Comparison of ENCODE assay signal across 8 mouse cellular contexts in genomic region chr3:20198869-20199268, GRCm38 (mm10). TPM values are rescaled to one million over a fixed set of nuclear protein-coding genes. Genes with fewer than 3 reads are reported as not detected.
DNase-seq lines count a peak whose midpoint lies in the region; ATAC-seq lines count a peak whose summit lies in the region.

No protein-coding gene starts in this region.

- peak; percentile 16 to 78 for DNase-seq in heart, adult 18-20 months
- no peak for DNase-seq in heart, adult 11 months
- DNase-seq in adrenal gland, adult 8-10 months, result peak; percentile 12
- peak; percentile 61 for DNase-seq in embryo, embryonic 11 days
- peak; percentile 64 to 74 for DNase-seq in heart, postnatal 14 days
- peak; percentile 46 to 78 for DNase-seq in layer of hippocampus, postnatal 25 days (ENCODE audit: extremely low spot score in 1 of 2, low spot score in 1 of 2)
- DNase-seq in right cerebral cortex, postnatal 4 days, result peak; percentile 74

- ATAC-seq in megakaryocyte progenitor cell, adult 5-6 weeks (replicated peaks; ENCODE audit: poor library complexity), result peak; percentile 93

- intact Hi-C loops in heart, postnatal 14 days (cut with DNase I), result loop anchor here (2.0 to 5.0 kb wide), 2 partner anchors 132 to 294 kb away; no protein-coding TSS in a partner anchor

RNA-seq across cellular contexts. Expression of gene Cpa3, which starts 43.1 kb away (rescaled TPM):
- total RNA-seq in heart, adult 18-20 months (2021), result 1 to 10 TPM in 1 of 2 experiments, under 1 TPM in 1; 0.84 to 1.9 TPM
- total RNA-seq in adrenal gland, adult 8-10 months (2022), result 1 to 10 TPM; 2.3 to 3.4 (median 2.9) TPM
- 1 to 10 TPM; 2.3 to 2.8 TPM for total RNA-seq in heart, postnatal 14 days (2021)
- total RNA-seq in layer of hippocampus, postnatal 25 days (2021), result 1 to 10 TPM in 1 of 2 experiments, not detected in 1; 1.2 TPM
- total RNA-seq in megakaryocyte progenitor cell, adult 5-6 weeks (2015), result 123 and 129 TPM in 2 replicates
- total RNA-seq in megakaryocyte progenitor cell, adult 5-6 weeks (2017), result 45.9 and 47.2 TPM in 2 replicates

RNA-seq across cellular contexts. Expression of gene Gyg, which starts 43.8 kb away (rescaled TPM):
- total RNA-seq in heart, adult 18-20 months (2021), result 100 to 1,000 TPM; 154 to 168 TPM
- 100 to 1,000 TPM in 2 of 4 experiments, 10 to 100 TPM in 2; 75.7 to 133 (median 94.3) TPM for total RNA-seq in adrenal gland, adult 8-10 months (2022)
- 100 to 1,000 TPM; 135 to 136 TPM for total RNA-seq in heart, postnatal 14 days (2021)
- total RNA-seq in layer of hippocampus, postnatal 25 days (2021), result 10 to 100 TPM; 41.8 to 48.6 TPM
- total RNA-seq in megakaryocyte progenitor cell, adult 5-6 weeks (2015), result 156 and 166 TPM in 2 replicates
- 42.3 and 48.5 TPM in 2 replicates for total RNA-seq in megakaryocyte progenitor cell, adult 5-6 weeks (2017)

Comparison
In these comparisons a context has a peak if more than half of its experiments do, and no peak if none do; other contexts are left out.
1. RNA of gene Cpa3, which starts 43.1 kb away (total RNA-seq): 45.9 to 129 TPM in megakaryocyte progenitor cell, adult 5-6 weeks; 2.3 to 3.4 TPM in adrenal gland, adult 8-10 months, 2.3 to 2.8 TPM in heart, postnatal 14 days, 0.84 to 1.9 TPM in heart, adult 18-20 months and 1.2 TPM in layer of hippocampus, postnatal 25 days; every median in the first group is over 10 times any median in the second.